Comparison of ENCODE assay signal across 8 mouse cellular contexts in genomic region chr2:29666589-29666988, GRCm38 (mm10). TPM values are rescaled to one million over a fixed set of nuclear protein-coding genes. Genes with fewer than 3 reads are reported as not detected.
DNase-seq lines count a peak whose midpoint lies in the region; ATAC-seq and TF ChIP-seq lines count a peak whose summit lies in the region.

No protein-coding gene starts in this region.

- peak; percentile 50 for DNase-seq in thymus, postnatal 0 days (ENCODE audit: low spot score)
- DNase-seq in thymus, postnatal 10 days (ENCODE audit: low spot score in 2 of 2), result no peak
- DNase-seq in embryonic facial prominence, embryonic 11.5 days (ENCODE audit: low spot score), result peak; percentile 70
- no peak for DNase-seq in liver, embryonic 14.5 days (ENCODE audit: low read depth in 3 of 3, low spot score in 3 of 3)
- peak; percentile 88 for DNase-seq in skeletal muscle tissue, adult 2 months (ENCODE audit: low read depth, low spot score)
- no peak for DNase-seq in right cerebral cortex, postnatal 25 days

- 11% methylated on average over 7 of the region's 7 CpGs for WGBS in embryonic facial prominence, embryonic 11.5 days
- 17% methylated on average over 7 of the region's 7 CpGs for WGBS in hindbrain, embryonic 16.5 days
- 33% methylated on average over 7 of the region's 7 CpGs for WGBS in liver, embryonic 14.5 days (ENCODE audit: insufficient replicate concordance)

- no peak overlapping the region for H3K9ac ChIP-seq in embryonic facial prominence, embryonic 11.5 days (replicated peaks; ENCODE audit: low read length)
- H3K9ac ChIP-seq in hindbrain, embryonic 16.5 days (ENCODE audit: low read depth, low read length), result no peak overlapping the region
- H3K9ac ChIP-seq in liver, embryonic 14.5 days (replicated peaks), result no peak overlapping the region

- H3K4me3 ChIP-seq in embryonic facial prominence, embryonic 11.5 days (ENCODE audit: low read depth, low read length), result no peak overlapping the region
- no peak overlapping the region for H3K4me3 ChIP-seq in hindbrain, embryonic 16.5 days (ENCODE audit: low read length)
- no peak overlapping the region for H3K4me3 ChIP-seq in liver, embryonic 14.5 days (ENCODE audit: insufficient read depth in 1 of 2, low read depth in 2 of 2, low read length in 2 of 2)

- no peak overlapping the region for H3K4me2 ChIP-seq in embryonic facial prominence, embryonic 11.5 days (ENCODE audit: low read depth, low read length)
- no peak overlapping the region for H3K4me2 ChIP-seq in hindbrain, embryonic 16.5 days (ENCODE audit: low read length)
- H3K4me2 ChIP-seq in liver, embryonic 14.5 days (ENCODE audit: low read depth), result no peak overlapping the region

- ATAC-seq in embryonic facial prominence, embryonic 11.5 days (replicated peaks; ENCODE audit: insufficient number of reproducible peaks, low FRiP score, low TSS enrichment, low read depth), result 0 out of 2 replicates have a peak, but pooled peaks have one; percentile 48
- ATAC-seq in hindbrain, embryonic 16.5 days, result peak; percentile 35; the same call in 1 of the 2 replicates
- ATAC-seq in liver, embryonic 14.5 days (ENCODE audit: insufficient read depth), result peak; percentile 43; the same call in 1 of the 2 replicates
- no peak for ATAC-seq in megakaryocyte, adult 5-6 weeks (ENCODE audit: poor library complexity, severe bottlenecking)

- no peaks in the 10 kb centered on the region for H3K27me3 ChIP-seq in embryonic facial prominence, embryonic 11.5 days (ENCODE audit: control insufficient read depth, insufficient read depth, low read length)
- H3K27me3 ChIP-seq in hindbrain, embryonic 16.5 days (replicated peaks; ENCODE audit: control insufficient read depth, insufficient read depth, low read length), result no peaks in the 10 kb centered on the region
- no peaks in the 10 kb centered on the region for H3K27me3 ChIP-seq in liver, embryonic 14.5 days (ENCODE audit: control insufficient read depth, insufficient read depth, low read length)

- no peaks in the 10 kb centered on the region for H3K36me3 ChIP-seq in embryonic facial prominence, embryonic 11.5 days (replicated peaks; ENCODE audit: control insufficient read depth, insufficient read depth, low read depth, low read length)
- H3K36me3 ChIP-seq in hindbrain, embryonic 16.5 days (ENCODE audit: control insufficient read depth, insufficient read depth, low read length), result no peaks in the 10 kb centered on the region
- no peaks in the 10 kb centered on the region for H3K36me3 ChIP-seq in liver, embryonic 14.5 days (replicated peaks; ENCODE audit: control insufficient read depth, insufficient read depth, low read depth)

- TF ChIP-seq CTCF in liver, embryonic 14.5 days (IDR thresholded peaks at IDR 0.05; ENCODE audit: low read depth), result no peak

- no peak for TF ChIP-seq EP300 in liver, embryonic 14.5 days (IDR thresholded peaks at IDR 0.05; ENCODE audit: low read depth)

- no peaks in the 10 kb centered on the region for H3K9me3 ChIP-seq in embryonic facial prominence, embryonic 11.5 days (replicated peaks; ENCODE audit: control insufficient read depth, low read length)
- H3K9me3 ChIP-seq in hindbrain, embryonic 16.5 days (ENCODE audit: control insufficient read depth, low read length), result no peaks in the 10 kb centered on the region
- no peaks in the 10 kb centered on the region for H3K9me3 ChIP-seq in liver, embryonic 14.5 days (ENCODE audit: control insufficient read depth, low read length)

- H3K27ac ChIP-seq in embryonic facial prominence, embryonic 11.5 days (replicated peaks; ENCODE audit: low read depth, low read length), result no peak overlapping the region
- H3K27ac ChIP-seq in hindbrain, embryonic 16.5 days (ENCODE audit: low read depth, low read length), result no peak overlapping the region; the same call in 1 of the 2 replicates
- H3K27ac ChIP-seq in liver, embryonic 14.5 days, result no peak overlapping the region

- peaks cover 5% of the 10 kb centered on the region for H3K4me1 ChIP-seq in embryonic facial prominence, embryonic 11.5 days (ENCODE audit: control insufficient read depth, insufficient read depth, low read length)
- peaks cover 24% of the 10 kb centered on the region for H3K4me1 ChIP-seq in hindbrain, embryonic 16.5 days (ENCODE audit: control insufficient read depth, insufficient read depth, low read depth, low read length)
- H3K4me1 ChIP-seq in liver, embryonic 14.5 days (replicated peaks; ENCODE audit: control insufficient read depth in 2 of 2, insufficient read depth in 2 of 2, low read length in 1 of 2), result peaks cover 2 to 34% of the 10 kb centered on the region in 2 experiments

RNA-seq across cellular contexts. Expression of gene Rapgef1, which starts 47.1 kb away (rescaled TPM):
- 16.0 and 19.1 TPM in 2 replicates for polyA plus RNA-seq in thymus, postnatal 0 days (2015; fragmentation: Nextera tagmentation; extraction: Ambion mirVana)
- polyA plus RNA-seq in embryonic facial prominence, embryonic 11.5 days (2014; fragmentation: Nextera tagmentation; extraction: Ambion mirVana), result 14.0 and 14.1 TPM in 2 replicates
- polyA plus RNA-seq in hindbrain, embryonic 16.5 days (2015; fragmentation: Nextera tagmentation; extraction: Ambion mirVana), result 14.8 and 18.6 TPM in 2 replicates
- 10.1 and 11.1 TPM in 2 replicates for polyA plus RNA-seq in liver, embryonic 14.5 days (2012; rRNA removed)
- polyA plus RNA-seq in liver, embryonic 14.5 days (2014; fragmentation: Nextera tagmentation; extraction: Ambion mirVana), result 3.9 and 5.5 TPM in 2 replicates
- 20.1 and 20.2 TPM in 2 replicates for total RNA-seq in megakaryocyte, adult 5-6 weeks (2015)
- 22.7 and 22.8 TPM in 2 replicates for total RNA-seq in megakaryocyte, adult 5-6 weeks (2017)

Comparison
In these comparisons a context has a peak if more than half of its experiments do, and no peak if none do; other contexts are left out.
1. DNase-seq: peak in thymus, postnatal 0 days (single experiment), embryonic facial prominence, embryonic 11.5 days (single experiment) and skeletal muscle tissue, adult 2 months (single experiment); none in thymus, postnatal 10 days (0 of 2), liver, embryonic 14.5 days (0 of 3) and right cerebral cortex, postnatal 25 days (single experiment).